ENCODE assay signal across 22 mouse cellular contexts in the genomic region with DNA sequence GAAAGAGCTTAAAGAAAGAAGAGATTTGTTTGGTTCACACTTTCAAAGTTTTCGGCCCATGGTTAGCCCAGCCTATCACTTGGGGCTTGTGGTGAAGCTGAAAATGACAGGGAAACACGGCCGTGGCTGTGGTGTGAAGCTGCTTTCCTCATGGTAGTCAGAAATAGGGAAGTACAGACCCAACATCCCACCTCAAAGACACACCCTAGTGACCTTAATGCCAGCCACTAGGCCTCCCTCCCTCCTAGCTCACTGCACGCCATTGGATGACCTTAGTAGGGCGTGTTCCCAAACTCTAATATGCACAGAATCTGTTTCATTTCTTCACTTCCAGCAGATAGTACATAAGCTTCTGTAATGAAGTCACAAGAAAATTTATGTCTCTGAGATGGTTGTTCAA.
A peak's percentile ranks its signal among the peaks of the same experiment; 100 is the strongest.
DNase-seq lines count a peak whose midpoint lies in the region; ATAC-seq lines count a peak whose summit lies in the region.
"Had no signal": no experiment of that assay in that cellular context is flagged by ENCODE, and none has a peak within 500 bp of the region (broad histone marks: within the 10 kb centered on the region; RNA-seq: fewer than 3 reads in every experiment).

No protein-coding gene starts in this region.

- H3K4me1 ChIP-seq in liver, embryonic 16.5 days (ENCODE audit: control insufficient read depth, low read depth, low read length): no peaks in the 10 kb centered on the region
- H3K4me1 ChIP-seq in forebrain, embryonic 12.5 days: no peaks in the 10 kb centered on the region
- H3K4me1 ChIP-seq: heart, embryonic 10.5 days; hindbrain, embryonic 13.5 days; limb, embryonic 13.5 days had no signal

- peak; percentile 64 for DNase-seq in heart, adult 11 months
- DNase-seq in heart, postnatal 36 days: no peak
- peak; percentile 29 for DNase-seq in c-Kit-positive CD71-negative TER-119-negative erythroid progenitor cells, embryonic 14.5 days (ENCODE audit: low read depth)
- no peak for DNase-seq in urinary bladder, adult 2 months (ENCODE audit: low spot score)
- no peak for DNase-seq in cerebellum, adult 9-10 months
- DNase-seq: adrenal gland, postnatal 36 days; cerebellum, adult 18-20 months; gastrocnemius, postnatal 36 days; kidney, adult 2 months; kidney, postnatal 10 days; lung, embryonic 14.5 days; right cerebral cortex, adult 18-20 months; thymus, postnatal 36 days had no signal

- no peaks in the 10 kb centered on the region for H3K36me3 ChIP-seq in liver, embryonic 16.5 days (ENCODE audit: control insufficient read depth, insufficient read depth)
- no peaks in the 10 kb centered on the region for H3K36me3 ChIP-seq in forebrain, embryonic 12.5 days (replicated peaks)
- H3K36me3 ChIP-seq: heart, embryonic 10.5 days; hindbrain, embryonic 13.5 days; limb, embryonic 13.5 days had no signal

- no peak overlapping the region for H3K9ac ChIP-seq in liver, embryonic 16.5 days (ENCODE audit: low read depth, low read length)
- H3K9ac ChIP-seq in forebrain, embryonic 12.5 days: no peak overlapping the region
- H3K9ac ChIP-seq: hindbrain, embryonic 13.5 days; limb, embryonic 13.5 days; lung, embryonic 14.5 days had no signal

- peak; percentile 64; the same call in 1 of the 2 replicates for ATAC-seq in liver, embryonic 16.5 days (ENCODE audit: low read depth)
- peak; percentile 96 for ATAC-seq in monocyte, adult 5-6 weeks (replicated peaks; ENCODE audit: insufficient number of reproducible peaks, low FRiP score, low TSS enrichment, poor library complexity, severe bottlenecking)
- ATAC-seq in forebrain, embryonic 12.5 days (ENCODE audit: low FRiP score): no peak
- ATAC-seq: forebrain, embryonic 16.5 days; inflammation-experienced regulatory T-cells, adult 6 months had no signal

- H3K9me3 ChIP-seq in liver, embryonic 16.5 days (replicated peaks; ENCODE audit: control insufficient read depth, low read length): no peaks in the 10 kb centered on the region
- H3K9me3 ChIP-seq in forebrain, embryonic 12.5 days: no peaks in the 10 kb centered on the region
- H3K9me3 ChIP-seq: heart, embryonic 10.5 days; hindbrain, embryonic 13.5 days; limb, embryonic 13.5 days had no signal

- intact Hi-C loops in heart, postnatal 36 days (cut with DNase I): loop anchor here (10.0 kb wide), 1 partner anchor 774 kb away; no protein-coding TSS in a partner anchor

- no peak overlapping the region for H3K27ac ChIP-seq in liver, embryonic 16.5 days (ENCODE audit: low read length)
- no peak overlapping the region for H3K27ac ChIP-seq in forebrain, embryonic 12.5 days
- H3K27ac ChIP-seq: heart, embryonic 10.5 days; hindbrain, embryonic 13.5 days; limb, embryonic 13.5 days had no signal

- no peak overlapping the region for H3K4me3 ChIP-seq in liver, embryonic 16.5 days (ENCODE audit: low read depth, low read length)
- H3K4me3 ChIP-seq in forebrain, embryonic 12.5 days (replicated peaks): no peak overlapping the region
- H3K4me3 ChIP-seq: erythroblast, embryonic 14.5 days; heart, embryonic 10.5 days; hindbrain, embryonic 13.5 days; limb, embryonic 13.5 days had no signal

- WGBS in liver, embryonic 16.5 days (ENCODE audit: insufficient replicate concordance): 29% methylated on average over 5 of the region's 5 CpGs
- WGBS in forebrain, embryonic 12.5 days: 82% methylated on average over 5 of the region's 5 CpGs

- no peaks in the 10 kb centered on the region for H3K27me3 ChIP-seq in liver, embryonic 16.5 days (ENCODE audit: control insufficient read depth, insufficient read depth, low read depth, low read length)
- no peaks in the 10 kb centered on the region for H3K27me3 ChIP-seq in forebrain, embryonic 12.5 days
- H3K27me3 ChIP-seq: hindbrain, embryonic 13.5 days; limb, embryonic 13.5 days had no signal

- H3K4me2 ChIP-seq in liver, embryonic 16.5 days (ENCODE audit: low read depth, low read length): no peak overlapping the region
- H3K4me2 ChIP-seq in forebrain, embryonic 12.5 days: no peak overlapping the region
- H3K4me2 ChIP-seq: hindbrain, embryonic 13.5 days; limb, embryonic 13.5 days; lung, embryonic 14.5 days had no signal

Comparison
In these comparisons a context has a peak if more than half of its experiments do, and no peak if none do; other contexts are left out.
1. DNase-seq: peak in heart, adult 11 months (single experiment) and c-Kit-positive CD71-negative TER-119-negative erythroid progenitor cells, embryonic 14.5 days (single experiment); none in heart, postnatal 36 days (0 of 2), urinary bladder, adult 2 months (single experiment) and cerebellum, adult 9-10 months (single experiment).